Mouse (Mus musculus) CH12.LX (cell line): ENCODE data around the gene Hectd1. TPM values are rescaled to one million over a fixed set of nuclear protein-coding genes. Genes with fewer than 3 reads are reported as not detected.

Experiments
- DNase-seq: peaks from one replicate; pipeline ENCODE4 v3.0.0-alpha.2; 2013; ENCODE audit errors: extremely low read depth
- H3K27ac ChIP-seq: 2 replicates; pipeline ENCODE4 v1.5.1; 2012; ENCODE audit warnings: low read depth, mild to moderate bottlenecking, control low read depth, moderate library complexity; ENCODE audit not compliant: insufficient read depth
- H3K27me3 ChIP-seq: replicated peaks from 2 replicates; pipeline ENCODE3; 2012; ENCODE audit warnings: inconsistent platforms
- H3K36me3 ChIP-seq, 2 experiments: replicated peaks in 1 of 2; 2 replicates each; pipeline versions ENCODE3 to v1.6.1; 2012; ENCODE audit warnings: inconsistent platforms in 1 of 2, low read length in 1 of 2, mild to moderate bottlenecking in 1 of 2, mixed read lengths in 1 of 2, moderate library complexity in 1 of 2; ENCODE audit not compliant: control insufficient read depth in 1 of 2, insufficient read depth in 1 of 2
- H3K4me1 ChIP-seq, 2 experiments: 2 replicates each; pipeline ENCODE4 v1.6.1; 2012; ENCODE audit warnings: inconsistent platforms in 1 of 2, moderate library complexity in 1 of 2; ENCODE audit not compliant: insufficient read depth in 2 of 2, control insufficient read depth in 1 of 2
- H3K4me2 ChIP-seq: 2 replicates; pipeline ENCODE4 v1.6.1; 2012; ENCODE audit warnings: low read depth, mild to moderate bottlenecking, control low read depth; ENCODE audit not compliant: poor library complexity, insufficient read depth, severe bottlenecking
- H3K4me3 ChIP-seq, 3 experiments: fragments of 150-350 bp in 1 of 3; sonication (generic) in 1 of 3; replicated peaks in 1 of 3; 2 replicates each; pipeline versions ENCODE3 to v1.5.1; 2011 to 2012; ENCODE audit warnings: low read depth in 2 of 3, low read length in 2 of 3, mild to moderate bottlenecking in 2 of 3, moderate library complexity in 2 of 3, control low read depth in 1 of 3, improper control_type of control experiment in 1 of 3, inconsistent platforms in 1 of 3, mixed read lengths in 1 of 3; ENCODE audit not compliant: poor library complexity in 1 of 3
- H3K79me2 ChIP-seq: replicated peaks from 2 replicates; pipeline ENCODE4 v1.6.1; 2012; ENCODE audit warnings: mild to moderate bottlenecking, moderate library complexity; ENCODE audit not compliant: control insufficient read depth, poor library complexity, insufficient read depth, severe bottlenecking; ENCODE audit errors: extremely low read depth
- H3K9ac ChIP-seq: 2 replicates; pipeline ENCODE4 v1.6.1; 2012; ENCODE audit warnings: low read depth, mild to moderate bottlenecking, control low read depth, moderate library complexity; ENCODE audit not compliant: insufficient read depth
- H3K9me3 ChIP-seq: replicated peaks from 2 replicates; pipeline ENCODE3; 2012; ENCODE audit warnings: low read length, inconsistent platforms, mixed read lengths
- CTCF ChIP-seq, 2 experiments: IDR thresholded peaks in 1 of 2; conservative IDR thresholded peaks in 1 of 2; 2 replicates each; pipeline ENCODE4 v1.5.1; 2011 to 2012; ENCODE audit warnings: low read depth in 2 of 2, low read length in 2 of 2, improper control_type of control experiment in 1 of 2, inconsistent platforms in 1 of 2, mild to moderate bottlenecking in 1 of 2, moderate library complexity in 1 of 2
- ELF1 ChIP-seq: IDR thresholded peaks from 2 replicates; pipeline ENCODE4 v1.6.1; 2014; ENCODE audit warnings: low read depth, mild to moderate bottlenecking, inconsistent platforms, low read length, improper control_type of control experiment
- JUND ChIP-seq: conservative IDR thresholded peaks from 2 replicates; pipeline ENCODE4 v1.6.1; 2011; ENCODE audit warnings: low read depth, low read length, improper control_type of control experiment
- KAT2A ChIP-seq: IDR thresholded peaks from 2 replicates; pipeline ENCODE4 v1.6.1; 2012; ENCODE audit warnings: low read length, improper control_type of control experiment, inconsistent platforms; ENCODE audit not compliant: insufficient replicate concordance
- MAZ ChIP-seq: IDR thresholded peaks from 2 replicates; pipeline ENCODE4 v1.6.1; 2012; ENCODE audit warnings: low read depth, mild to moderate bottlenecking, inconsistent platforms, low read length, improper control_type of control experiment, moderate library complexity
- MYC ChIP-seq: IDR thresholded peaks from 2 replicates; pipeline ENCODE4 v1.6.1; 2011; ENCODE audit warnings: low read depth, mild to moderate bottlenecking, improper control_type of control experiment, low read length
- NELFE ChIP-seq: IDR thresholded peaks from 2 replicates; pipeline ENCODE4 v1.6.1; 2011; ENCODE audit warnings: low read depth, low read length, improper control_type of control experiment
- NRF1 ChIP-seq: IDR thresholded peaks from 2 replicates; pipeline ENCODE4 v1.6.1; 2014; ENCODE audit warnings: low read depth, mild to moderate bottlenecking, inconsistent platforms, low read length, improper control_type of control experiment, moderate library complexity
- PAX5 ChIP-seq: IDR thresholded peaks from 2 replicates; pipeline ENCODE4 v1.6.1; 2012; ENCODE audit warnings: low read length, inconsistent platforms, mixed read lengths
- RAD21 ChIP-seq: IDR thresholded peaks from 2 replicates; pipeline ENCODE4 v1.6.1; 2011; ENCODE audit warnings: low read depth, mild to moderate bottlenecking, low read length, improper control_type of control experiment, moderate library complexity
- SMC3 ChIP-seq: IDR thresholded peaks from 2 replicates; pipeline ENCODE4 v1.6.1; 2011; ENCODE audit warnings: low read depth, low read length, improper control_type of control experiment
- ZMIZ1 ChIP-seq: IDR thresholded peaks from 2 replicates; pipeline ENCODE4 v1.6.1; 2012; ENCODE audit warnings: low read depth, mild to moderate bottlenecking, inconsistent platforms, low read length, improper control_type of control experiment
- dilution Hi-C: fragments of 300-500 bp; cut with MboI; formaldehyde crosslinking; loops from 2 replicates; pipeline ENCODE4 v1.14.3; 2020; ENCODE audit warnings: low sequenced_read_pairs; ENCODE audit not compliant: extremely low pct_unique_long_range_greater_than_20kb, extremely low pct_ligation_motif_present
- in situ Hi-C: fragments of 300-500 bp; cut with MboI; formaldehyde crosslinking; loops from 3 replicates; pipeline ENCODE4 v1.14.3; 2019; ENCODE audit warnings: low sequenced_read_pairs, low pct_ligation_motif_present, low pct_unique_long_range_greater_than_20kb, mixed read lengths
- polyA plus RNA-seq: library from polyadenylated mRNA; unstranded; fragments of >175 nt; gene quantifications from 2 replicates; pipeline ENCODE4 v1.2.1, GENCODE M21; 2012; ENCODE audit warnings: low read depth; ENCODE audit not compliant: insufficient read length
- total RNA-seq, 2 experiments: library from RNA; depleted of rRNA; stranded (reverse); fragments of 300-350 nt in 1 of 2; fragments of >200 nt in 1 of 2; gene quantifications; 2 replicates each; pipeline ENCODE4 v1.2.3; 2012 to 2014

The Hectd1 gene
- total and polyA plus RNA-seq, 3 experiments, result 36.2 to 42.3 (median 41.4) TPM

- no peak for DNase-seq
- Histone ChIP-seq H3K4me1 (peaks cover 8 to 59% of the 10 kb centered on the region in 2 experiments), H3K79me2 (peaks cover 57% of the 10 kb centered on the region), H3K36me3 (peaks cover 16 to 44% of the 10 kb centered on the region in 2 experiments), H3K27ac (no peak overlapping the region), H3K4me3 (no peak overlapping the region), H3K27me3 (no peaks in the 10 kb centered on the region), H3K4me2 (no peak overlapping the region), H3K9ac (no peak overlapping the region), H3K9me3 (peaks cover 2% of the 10 kb centered on the region)
- no peak for TF ChIP-seq MYC
- dilution Hi-C loops, result no loop called here
- in situ Hi-C loops, result no loop called here
Observed at GRCm38 (mm10) chr12:51810564-51810963, 18.8 kb downstream of the Hectd1 start.

DNA sequence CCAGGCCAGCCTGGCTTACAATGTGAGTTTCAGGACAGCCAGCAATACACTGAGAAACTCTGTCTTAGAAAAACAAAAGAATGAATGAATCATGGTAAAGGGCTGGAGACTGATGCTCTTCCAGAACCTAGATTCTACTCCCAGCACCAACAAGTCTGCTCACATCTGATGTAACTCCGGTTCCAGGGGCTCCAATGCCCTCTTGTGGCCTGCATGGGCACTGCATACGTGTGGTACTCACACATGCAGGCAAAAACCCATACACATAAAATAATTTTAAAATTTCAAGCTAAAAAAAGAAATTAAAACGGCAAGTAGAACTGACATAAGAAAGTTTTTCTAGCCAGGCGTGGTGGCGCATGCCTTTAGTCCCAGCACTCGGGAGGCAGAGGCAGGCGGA is 44.5 kb downstream of the Hectd1 start:
- Histone ChIP-seq H3K27ac (no peak overlapping the region), H3K9me3 (no peaks in the 10 kb centered on the region), H3K27me3 (no peaks in the 10 kb centered on the region), H3K4me3 (no peak overlapping the region), H3K4me2 (no peak overlapping the region), H3K36me3 (peaks cover 48 to 89% of the 10 kb centered on the region in 2 experiments), H3K4me1 (no peaks in the 10 kb centered on the region), H3K9ac (no peak overlapping the region), H3K79me2 (no peaks in the 10 kb centered on the region)
- peak; percentile 54 to 60; a peak in 3 of 4 replicates for TF ChIP-seq CTCF (conservative IDR thresholded peaks at IDR 0.05 in 1 of 2, IDR thresholded peaks at IDR 0.05 in 1 of 2; ENCODE audit: low read depth in 2 of 2, low read length in 2 of 2)
- TF ChIP-seq SMC3, result peak; percentile 28
- TF ChIP-seq RAD21, result peak; percentile 26
- TF ChIP-seq NELFE, result no peak
- peak; percentile 49 for DNase-seq
- dilution Hi-C loops, result no loop called here
- in situ Hi-C loops, result no loop called here

- peaks cover 40 to 68% of the 10 kb centered on the region in 2 experiments for H3K36me3 ChIP-seq
- peak; percentile 6 for DNase-seq
- TF ChIP-seq MAZ (no peak), ZMIZ1 (no peak), KAT2A (no peak), PAX5 (no peak), JUND (no peak), NRF1 (no peak), ELF1 (no peak)
- TF ChIP-seq, all 38 proteins: peak for 0
- Histone ChIP-seq H3K27ac (no peak overlapping the region), H3K4me3 (no peak overlapping the region), H3K4me1 (peaks cover 0 to 4% of the 10 kb centered on the region in 2 experiments; a peak in 1 of 4 replicates), H3K9me3 (no peaks in the 10 kb centered on the region), H3K9ac (no peak overlapping the region), H3K79me2 (no peaks in the 10 kb centered on the region), H3K4me2 (no peak overlapping the region), H3K27me3 (no peaks in the 10 kb centered on the region)
- dilution Hi-C loops (no loop called here), in situ Hi-C loops (loop anchor here (25.0 kb wide), 1 partner anchor 356 kb away; no protein-coding TSS in a partner anchor)
Observed at GRCm38 (mm10) chr12:51768702-51769101, 60.6 kb downstream of the Hectd1 start.
